Mouse (Mus musculus): ENCODE data around the gene Insig1. TPM values are rescaled to one million over a fixed set of nuclear protein-coding genes. Genes with fewer than 3 reads are reported as not detected.

Gene Insig1
- polyA plus RNA-seq, 1 experiment from 2014 or later = 90.8 TPM

DNA sequence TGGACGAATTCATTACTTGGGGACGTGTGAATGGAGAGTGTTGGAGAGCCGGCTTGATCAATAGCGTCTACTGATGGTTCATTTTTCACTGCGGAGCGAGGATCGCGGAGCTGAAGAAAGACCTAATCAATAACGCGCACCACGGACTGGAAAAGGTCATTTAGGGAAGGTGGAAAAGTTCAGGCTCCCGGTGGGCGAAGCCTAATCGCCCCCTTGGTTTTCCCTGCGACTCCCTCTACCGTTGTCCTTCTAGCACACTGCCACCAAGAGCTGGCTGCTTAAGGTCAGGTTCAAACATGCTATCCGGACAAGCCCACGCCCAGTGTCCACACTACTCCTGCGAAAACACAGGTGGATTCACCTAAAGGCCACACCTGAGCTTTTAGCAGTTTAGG, 47.4 kb downstream of the Insig1 start:
- no peaks in the 10 kb centered on the region for H3K9me3 ChIP-seq (replicated peaks; ENCODE audit: control insufficient read depth, low read length)
- peaks cover 63% of the 10 kb centered on the region for H3K27me3 ChIP-seq (ENCODE audit: control insufficient read depth, insufficient read depth, low read depth, low read length)
- H3K4me1 ChIP-seq (ENCODE audit: control insufficient read depth, low read depth, low read length) = no peaks in the 10 kb centered on the region
- peak overlapping the region; percentile 53 for H3K4me2 ChIP-seq (ENCODE audit: low read depth, low read length)
- no peak for ATAC-seq (ENCODE audit: low read depth)
- peak overlapping the region; percentile 40 for H3K4me3 ChIP-seq (ENCODE audit: low read depth, low read length)
- no peaks in the 10 kb centered on the region for H3K36me3 ChIP-seq (ENCODE audit: control insufficient read depth, insufficient read depth)
- no peak overlapping the region for H3K27ac ChIP-seq (ENCODE audit: low read length)
- H3K9ac ChIP-seq (ENCODE audit: low read depth, low read length) = no peak overlapping the region
- 1% methylated on average over 19 of the region's 19 CpGs for WGBS (ENCODE audit: insufficient replicate concordance)

DNA sequence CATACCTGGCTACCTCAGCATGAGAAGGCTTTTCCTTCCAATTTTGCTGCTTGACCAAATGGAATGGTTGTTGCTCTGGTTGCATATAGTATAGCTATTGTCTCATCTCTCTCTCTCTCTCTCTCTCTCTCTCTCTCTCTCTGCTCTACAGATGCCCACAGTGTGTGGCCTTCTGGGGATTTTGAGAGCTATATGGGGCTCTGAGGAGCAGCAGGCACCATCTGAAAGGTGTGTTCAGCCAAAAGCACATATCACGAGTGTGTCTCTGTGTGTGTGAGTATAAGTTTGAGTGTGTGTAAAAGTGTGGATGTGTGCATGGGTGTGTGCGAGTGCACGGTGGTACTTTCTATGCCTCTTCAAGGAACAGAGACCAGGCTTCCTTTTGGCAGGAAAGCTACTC, 48.4 kb downstream of the Insig1 start:
- no peaks in the 10 kb centered on the region for H3K4me1 ChIP-seq (ENCODE audit: control insufficient read depth, low read depth, low read length)
- no peak overlapping the region for H3K4me3 ChIP-seq (ENCODE audit: low read depth, low read length)
- no peak overlapping the region for H3K9ac ChIP-seq (ENCODE audit: low read depth, low read length)
- no peak overlapping the region for H3K27ac ChIP-seq (ENCODE audit: low read length)
- 24% methylated on average over 3 of the region's 3 CpGs for WGBS (ENCODE audit: insufficient replicate concordance)
- H3K36me3 ChIP-seq (ENCODE audit: control insufficient read depth, insufficient read depth) = no peaks in the 10 kb centered on the region
- no peak overlapping the region for H3K4me2 ChIP-seq (ENCODE audit: low read depth, low read length)
- peaks cover 73% of the 10 kb centered on the region for H3K27me3 ChIP-seq (ENCODE audit: control insufficient read depth, insufficient read depth, low read depth, low read length)
- no peaks in the 10 kb centered on the region for H3K9me3 ChIP-seq (replicated peaks; ENCODE audit: control insufficient read depth, low read length)
- ATAC-seq (ENCODE audit: low read depth) = no peak

DNA sequence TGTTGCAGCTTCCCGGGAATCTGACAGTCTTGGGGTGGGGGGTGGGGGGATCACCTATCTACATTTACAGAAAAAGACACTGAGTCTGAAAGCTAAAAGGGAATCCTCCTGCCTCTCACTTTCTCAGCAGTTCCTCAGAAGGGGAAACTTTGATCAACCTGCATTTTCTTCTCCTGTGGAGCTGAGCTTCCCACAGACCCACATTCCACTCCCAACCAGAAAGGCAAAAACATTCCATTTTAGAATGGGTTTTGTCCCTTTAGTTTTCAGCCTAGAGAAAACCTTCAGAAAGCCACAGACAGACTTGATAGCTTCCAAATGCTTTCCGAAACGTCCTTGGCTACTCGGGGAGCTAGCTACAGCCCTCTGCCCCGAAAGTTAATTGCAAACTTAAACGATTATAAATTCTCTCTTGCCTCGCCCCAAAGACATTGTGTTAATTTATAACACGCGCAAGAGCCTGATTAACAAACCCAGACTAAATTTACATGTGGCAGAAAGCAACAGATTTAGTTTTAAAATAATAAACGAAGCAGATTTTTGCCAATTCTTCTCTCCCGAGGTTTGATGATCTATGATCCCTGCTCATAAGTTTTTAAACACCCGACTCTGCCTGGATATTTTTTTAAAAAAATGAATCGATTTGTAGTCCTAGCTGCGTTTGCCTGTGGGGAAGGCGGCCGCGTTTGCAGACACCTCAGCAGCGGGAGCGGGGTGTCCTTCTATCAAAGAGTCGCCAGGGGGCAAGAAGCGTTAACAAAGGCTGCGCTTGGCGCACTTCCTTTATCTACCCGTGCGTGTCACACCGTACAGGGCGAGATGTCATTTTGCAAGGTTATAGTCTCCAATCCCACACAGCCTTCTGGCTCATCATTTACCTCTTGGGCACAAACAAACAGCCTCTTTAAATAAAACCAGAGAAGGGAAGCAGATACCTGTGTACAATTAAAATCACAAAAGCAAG, 51.6 kb downstream of the Insig1 start:
- Histone ChIP-seq H3K36me3 (ENCODE audit: control insufficient read depth, insufficient read depth) (no peaks in the 10 kb centered on the region), H3K4me1 (ENCODE audit: control insufficient read depth, low read depth, low read length) (no peaks in the 10 kb centered on the region), H3K4me3 (ENCODE audit: low read depth, low read length) (no peak overlapping the region), H3K9me3 (replicated peaks; ENCODE audit: control insufficient read depth, low read length) (no peaks in the 10 kb centered on the region), H3K4me2 (ENCODE audit: low read depth, low read length) (no peak overlapping the region), H3K9ac (ENCODE audit: low read depth, low read length) (no peak overlapping the region), H3K27me3 (ENCODE audit: control insufficient read depth, insufficient read depth, low read depth, low read length) (peaks cover 80% of the 10 kb centered on the region), H3K27ac (ENCODE audit: low read length) (no peak overlapping the region)
- 2% methylated on average over 27 of the region's 27 CpGs for WGBS (ENCODE audit: insufficient replicate concordance)
- ATAC-seq (ENCODE audit: low read depth) = 0 out of 2 replicates have a peak, but pooled peaks have one; percentile 24

DNA sequence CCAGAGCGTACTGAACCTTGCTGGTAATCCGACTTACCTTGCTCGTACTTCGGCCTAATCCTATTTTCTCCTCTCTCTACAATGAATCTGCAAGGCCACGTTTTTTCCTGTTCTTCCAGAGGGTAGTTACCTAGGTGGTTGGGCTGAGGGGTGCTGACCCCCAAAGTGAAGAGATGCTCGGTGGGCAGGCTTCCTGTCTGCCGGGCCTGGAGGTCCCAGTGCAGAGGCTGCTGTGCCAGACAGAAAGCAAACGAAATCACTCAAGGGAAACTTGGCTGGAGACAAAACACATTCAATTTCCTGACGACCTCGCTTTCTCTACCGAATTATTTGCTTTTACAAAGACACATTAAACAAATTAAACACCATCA, 52.3 kb downstream of the Insig1 start:
- 5% methylated on average over 11 of the region's 11 CpGs for WGBS (ENCODE audit: insufficient replicate concordance)
- no peak for ATAC-seq (ENCODE audit: low read depth)
- peaks cover 74% of the 10 kb centered on the region for H3K27me3 ChIP-seq (ENCODE audit: control insufficient read depth, insufficient read depth, low read depth, low read length)

DNA sequence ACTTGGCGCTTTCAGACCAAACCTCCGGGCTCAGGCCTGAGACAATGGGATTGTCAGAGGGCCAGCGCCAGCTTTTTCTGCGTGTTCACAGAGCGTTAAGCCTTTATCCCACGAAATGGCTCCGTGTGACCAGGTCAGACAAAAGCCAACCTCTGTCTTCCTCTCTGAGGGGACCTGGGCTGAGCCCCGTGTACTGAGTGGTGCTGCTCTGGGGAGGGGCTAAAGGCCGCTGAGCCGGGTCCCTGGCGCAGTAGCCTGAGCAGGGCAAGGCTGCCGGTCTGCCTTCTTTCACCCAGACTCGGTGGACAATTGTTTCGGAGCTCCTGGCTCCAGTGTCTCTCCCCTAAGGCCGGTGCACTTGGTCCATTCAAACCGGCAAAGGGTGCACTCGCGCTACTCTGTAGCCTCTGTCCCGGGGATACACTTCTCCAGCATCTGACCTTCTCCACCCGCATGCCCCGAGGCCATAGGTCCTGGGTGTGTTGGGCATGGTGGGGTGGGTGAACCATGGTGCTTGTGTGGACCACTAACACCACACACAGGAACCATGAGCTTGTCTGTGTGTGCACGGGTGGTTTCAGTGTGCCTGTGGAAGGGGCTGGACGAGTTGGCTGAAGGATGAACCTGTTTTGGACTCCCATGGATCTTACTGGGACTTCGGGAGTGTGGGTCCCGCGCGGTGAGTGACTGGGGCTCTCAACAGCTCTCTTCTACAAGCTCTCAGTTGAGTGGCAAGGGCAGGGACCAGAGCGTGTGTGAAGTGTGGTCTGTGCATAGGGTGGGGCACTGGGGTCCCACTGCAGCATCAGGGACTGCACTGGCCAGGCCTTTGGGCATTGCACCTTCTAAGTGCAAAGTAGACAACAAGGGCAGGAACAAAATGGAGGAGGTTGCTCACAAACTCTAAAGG, 53.4 kb downstream of the Insig1 start:
- Histone ChIP-seq H3K4me1 (ENCODE audit: control insufficient read depth, low read depth, low read length) (no peaks in the 10 kb centered on the region), H3K27me3 (ENCODE audit: control insufficient read depth, insufficient read depth, low read depth, low read length) (peaks cover 69% of the 10 kb centered on the region), H3K4me3 (ENCODE audit: low read depth, low read length) (no peak overlapping the region), H3K9me3 (replicated peaks; ENCODE audit: control insufficient read depth, low read length) (no peaks in the 10 kb centered on the region), H3K36me3 (ENCODE audit: control insufficient read depth, insufficient read depth) (no peaks in the 10 kb centered on the region), H3K4me2 (ENCODE audit: low read depth, low read length) (no peak overlapping the region), H3K27ac (ENCODE audit: low read length) (no peak overlapping the region), H3K9ac (ENCODE audit: low read depth, low read length) (no peak overlapping the region)
- ATAC-seq (ENCODE audit: low read depth) = no peak
- WGBS (ENCODE audit: insufficient replicate concordance) = 4% methylated on average over 28 of the region's 28 CpGs

More for the DNA sequence above, 52.3 kb downstream of the Insig1 start:
- Histone ChIP-seq H3K9ac (ENCODE audit: low read depth, low read length) (no peak overlapping the region), H3K27ac (ENCODE audit: low read length) (no peak overlapping the region), H3K4me1 (ENCODE audit: control insufficient read depth, low read depth, low read length) (no peaks in the 10 kb centered on the region), H3K9me3 (replicated peaks; ENCODE audit: control insufficient read depth, low read length) (no peaks in the 10 kb centered on the region), H3K4me2 (ENCODE audit: low read depth, low read length) (no peak overlapping the region), H3K36me3 (ENCODE audit: control insufficient read depth, insufficient read depth) (no peaks in the 10 kb centered on the region), H3K4me3 (ENCODE audit: low read depth, low read length) (no peak overlapping the region)

Other genes with a start within 250 kb of the Insig1 start
- not detected in 2 replicates for gene Htr5a, start 229.2 kb upstream of the Insig1 start, polyA plus RNA-seq (2015; fragmentation: Nextera tagmentation; extraction: Ambion mirVana)
- gene En2, start 94.3 kb downstream of the Insig1 start, polyA plus RNA-seq (2015; fragmentation: Nextera tagmentation; extraction: Ambion mirVana) = not detected in 2 replicates
- not detected in 2 replicates for gene Cnpy1, start 174.4 kb downstream of the Insig1 start, polyA plus RNA-seq (2015; fragmentation: Nextera tagmentation; extraction: Ambion mirVana)
- 5.9 and 6.9 TPM in 2 replicates for gene Rbm33, start 245.8 kb downstream of the Insig1 start, polyA plus RNA-seq (2015; fragmentation: Nextera tagmentation; extraction: Ambion mirVana)

All from liver, embryonic 16.5 days (tissue).